Mouse (Mus musculus) E14TG2a.4 (cell line): Measurements from ENCODE around the gene Pole.

ENCODE experiments used
- CTCF ChIP-seq: conservative IDR thresholded peaks from 2 replicates; pipeline ENCODE4 v1.5.1; 2014; ENCODE audit warnings: low read length
- NANOG ChIP-seq: IDR thresholded peaks from 2 replicates; pipeline ENCODE4 v1.6.1; 2014; ENCODE audit warnings: borderline replicate concordance, low read length, mixed read lengths
- POU5F1 ChIP-seq: IDR thresholded peaks from 2 replicates; pipeline ENCODE4 v1.6.1; 2014; ENCODE audit warnings: low read length, borderline replicate concordance

GRCm38 (mm10) chr5:110363822-110364545, 77.9 kb downstream of the Pole start:
- TF ChIP-seq POU5F1 (no peak), CTCF (no peak; the same call in 1 of the 2 replicates), NANOG (no peak)
